Mouse (Mus musculus) gastrocnemius, adult 2 months (tissue): ENCODE data around the gene Mettl1. TPM values are rescaled to one million over a fixed set of nuclear protein-coding genes. Genes with fewer than 3 reads are reported as not detected.

Source experiments
- DNase-seq: peaks from one replicate; pipeline ENCODE4 v3.0.0; 2022
- H3K27ac ChIP-seq: fragments of 200-600 bp; 2 replicates; pipeline ENCODE4 v1.8.1; 2022; ENCODE audit warnings: mild to moderate bottlenecking
- H3K4me3 ChIP-seq: fragments of 200-600 bp; 2 replicates; pipeline ENCODE4 v1.8.1; 2022; ENCODE audit warnings: mild to moderate bottlenecking, moderate library complexity
- CTCF ChIP-seq: fragments of 200-600 bp; IDR thresholded peaks from 2 replicates; pipeline ENCODE4 v1.8.1; 2022; ENCODE audit warnings: antibody characterized with exemption, mild to moderate bottlenecking, moderate library complexity
- intact Hi-C: fragments of 180-260 bp; cut with DNase I; formaldehyde crosslinking; loops from one replicate; pipeline ENCODE4 v1.15.1; 2025
- total RNA-seq, 2 experiments: library from RNA; stranded (reverse); gene quantifications; 2 replicates each; pipeline ENCODE4 v1.2.3; 2021

Gene Mettl1
- total RNA-seq, 2 experiments from 2014 or later, result 9.5 to 10.5 TPM

GRCm38 (mm10) chr10:127030336-127031296, 10.6 kb upstream of the Mettl1 start, which contains the start of gene Tsfm:
Gene Tsfm, minus strand, starts transcription at chr10:127030840.
- peak within 1 kb of the TSS; percentile 98 for H3K4me3 ChIP-seq
- no peak; the same call in none of the 2 replicates for TF ChIP-seq CTCF
- intact Hi-C loops, result loop anchor here (1.0 to 2.0 kb wide), 2 partner anchors 44 to 111 kb away; no protein-coding TSS in a partner anchor
- peak within 1 kb of the TSS; percentile 90 for H3K27ac ChIP-seq
- peak; percentile 96 for DNase-seq

DNA sequence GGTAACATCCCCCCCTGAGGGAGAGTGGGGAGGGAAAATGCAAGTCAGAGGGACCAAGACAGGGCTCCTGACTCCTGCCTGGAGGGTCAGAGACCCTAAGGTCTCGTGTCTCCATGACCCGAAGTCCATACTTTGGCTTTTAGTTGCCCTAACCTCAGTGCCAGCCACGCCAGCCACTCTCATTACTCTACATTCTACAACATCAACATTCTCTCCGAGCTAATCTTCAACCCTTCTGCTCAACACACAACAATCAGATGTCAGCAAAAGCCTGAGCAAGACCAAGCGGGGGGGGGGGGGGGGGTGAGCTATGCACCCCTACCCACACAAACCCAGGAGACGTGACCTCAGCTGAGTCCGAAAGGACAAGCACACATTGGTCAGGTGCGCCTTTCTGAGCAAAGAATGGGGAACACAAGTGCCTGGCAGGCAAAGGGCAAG, 7.9 kb upstream of the Mettl1 start:
- Histone ChIP-seq H3K27ac (no peak overlapping the region), H3K4me3 (no peak overlapping the region)
- DNase-seq, result no peak
- no peak for TF ChIP-seq CTCF
- intact Hi-C loops, result no loop called here

GRCm38 (mm10) chr10:127036273-127036672, 4.9 kb upstream of the Mettl1 start:
- TF ChIP-seq CTCF, result no peak
- intact Hi-C loops, result no loop called here

DNA sequence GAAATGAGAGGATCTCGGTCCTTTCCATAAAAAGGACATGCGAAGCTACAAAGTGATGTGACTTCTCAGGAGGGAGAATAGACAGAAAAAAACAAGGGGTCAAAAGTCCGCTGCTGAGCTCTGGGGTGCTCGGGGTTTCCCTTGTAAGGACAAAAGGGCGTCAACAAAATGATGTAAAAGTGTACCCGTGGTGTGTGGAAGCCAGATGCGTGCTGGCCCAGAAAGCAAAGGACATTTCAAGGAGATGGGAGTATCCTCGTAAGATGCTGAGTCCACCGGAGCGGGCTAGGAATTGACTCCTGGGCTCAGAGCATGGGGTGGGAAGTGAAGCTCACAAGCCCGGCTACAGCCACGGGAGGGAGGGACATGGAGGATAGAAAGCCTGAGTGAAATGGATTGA, 3.6 kb upstream of the Mettl1 start:
- DNase-seq, result no peak
- TF ChIP-seq CTCF, result no peak
- no peak overlapping the region for H3K4me3 ChIP-seq
- H3K27ac ChIP-seq, result no peak overlapping the region
- intact Hi-C loops, result no loop called here

More at GRCm38 (mm10) chr10:127036273-127036672, 4.9 kb upstream of the Mettl1 start:
- DNase-seq, result no peak
- no peak overlapping the region for H3K4me3 ChIP-seq
- no peak overlapping the region for H3K27ac ChIP-seq

DNA sequence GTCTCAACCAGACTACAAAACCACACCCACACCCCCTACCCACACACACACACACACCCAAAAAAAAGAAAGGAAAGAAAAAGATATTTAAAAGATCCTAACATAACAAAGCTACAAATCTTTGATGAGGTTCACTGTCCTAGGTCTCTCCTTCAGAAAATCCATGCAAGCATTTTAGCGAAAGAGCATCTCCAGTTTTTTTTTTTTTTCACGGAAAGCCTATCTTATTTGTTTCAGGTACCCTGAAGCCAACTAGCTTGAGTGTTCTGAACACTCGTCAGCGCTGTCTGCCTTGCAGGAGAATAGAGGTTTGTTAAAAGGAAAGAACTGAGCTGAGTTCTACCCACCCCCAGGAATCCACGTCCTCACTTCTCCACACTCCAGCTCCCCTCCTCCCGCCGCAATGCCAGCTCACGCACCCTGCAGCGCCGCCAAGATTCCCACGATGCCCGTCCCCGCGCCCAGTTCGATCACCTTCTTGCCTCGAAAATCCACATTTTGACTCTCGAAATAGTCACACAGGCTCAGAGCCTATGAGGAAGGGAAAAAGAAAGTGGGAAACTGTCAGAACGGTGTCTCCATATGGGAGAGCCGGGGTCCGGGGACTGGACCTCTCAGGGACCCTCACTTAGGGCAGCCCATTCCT, 522 bp upstream of the Mettl1 start:
- DNase-seq, result no peak
- Histone ChIP-seq H3K27ac (peak overlapping the region; percentile 88), H3K4me3 (peak overlapping the region; percentile 89)
- no peak for TF ChIP-seq CTCF
- intact Hi-C loops, result no loop called here

GRCm38 (mm10) chr10:127041774-127042338, 642 bp downstream of the Mettl1 start:
- peak overlapping the region; percentile 88 for H3K27ac ChIP-seq
- H3K4me3 ChIP-seq, result peak overlapping the region; percentile 89
- no peak for TF ChIP-seq CTCF
- peak; percentile 92 for DNase-seq
- intact Hi-C loops, result no loop called here

DNA sequence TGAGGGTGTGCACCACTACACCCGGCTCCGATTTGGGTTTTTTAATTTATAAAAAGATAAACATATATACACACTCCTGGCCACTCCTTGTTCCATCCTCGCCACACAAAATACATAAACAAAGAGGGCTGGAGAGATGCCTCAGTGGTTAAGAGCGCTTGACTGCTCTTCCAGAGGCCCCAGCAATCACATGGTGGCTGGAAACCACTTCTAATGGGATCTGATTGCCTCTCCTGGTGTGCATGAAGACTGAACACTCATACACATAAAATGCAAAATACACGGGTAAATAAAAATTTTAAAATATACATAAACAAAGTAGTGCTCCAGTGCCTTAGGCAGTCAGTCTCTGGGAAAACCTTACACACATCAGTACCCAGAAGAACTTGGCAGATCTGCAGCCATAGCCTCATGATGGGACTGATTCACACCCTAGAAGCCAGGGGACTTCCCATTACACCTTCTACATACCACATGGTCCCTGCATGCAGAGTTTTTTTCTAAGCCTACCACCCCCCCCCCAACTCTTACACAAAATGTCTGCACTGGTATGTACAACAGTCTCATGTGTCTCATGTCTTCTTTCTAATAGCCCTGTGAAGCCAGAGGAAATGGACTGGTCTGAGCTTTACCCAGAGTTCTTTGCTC, 1.4 kb downstream of the Mettl1 start:
- no peak for TF ChIP-seq CTCF
- peak overlapping the region; percentile 88 for H3K27ac ChIP-seq
- DNase-seq, result no peak
- peak overlapping the region; percentile 89 for H3K4me3 ChIP-seq
- intact Hi-C loops, result no loop called here

- no peak for DNase-seq
- no peak for TF ChIP-seq CTCF
- H3K4me3 ChIP-seq, result no peak overlapping the region
- H3K27ac ChIP-seq, result no peak overlapping the region
- intact Hi-C loops, result no loop called here
Observed at GRCm38 (mm10) chr10:127043187-127043586, 2.0 kb downstream of the Mettl1 start.

DNA sequence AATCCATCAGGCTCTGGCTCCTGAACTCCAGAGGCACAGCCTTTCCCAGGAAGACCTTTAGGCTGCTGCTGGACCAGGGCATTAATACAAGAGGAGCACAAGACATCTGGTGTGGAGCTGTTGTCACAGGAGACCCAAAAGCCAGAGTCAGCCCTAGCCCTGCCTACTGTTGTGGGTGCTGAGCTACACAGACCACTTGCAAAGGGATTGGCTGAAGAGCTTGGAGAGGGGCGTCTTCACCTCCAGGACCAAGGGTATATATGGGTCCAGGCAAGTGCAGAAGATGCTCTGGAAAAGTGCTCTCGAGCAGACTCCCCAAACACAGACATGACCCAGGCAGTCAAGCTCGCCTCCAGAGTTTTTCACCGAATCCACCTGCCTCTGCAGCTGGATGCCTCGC, 6.7 kb downstream of the Mettl1 start, which contains the start of gene Cyp27b1:
Gene Cyp27b1, plus strand, starts transcription at position 297 of the 400 bp plus-strand sequence.
- TF ChIP-seq CTCF, result no peak
- DNase-seq, result no peak
- H3K27ac ChIP-seq, result no peak within 1 kb of the TSS
- intact Hi-C loops, result no loop called here
- H3K4me3 ChIP-seq, result peak within 1 kb of the TSS; percentile 55

GRCm38 (mm10) chr10:127048608-127049394, 7.6 kb downstream of the Mettl1 start:
- Histone ChIP-seq H3K4me3 (peak overlapping the region; percentile 55), H3K27ac (no peak overlapping the region)
- no peak for DNase-seq
- intact Hi-C loops, result no loop called here
- no peak for TF ChIP-seq CTCF

GRCm38 (mm10) chr10:127049395-127050118, 8.3 kb downstream of the Mettl1 start:
- no peak overlapping the region for H3K27ac ChIP-seq
- peak; percentile 10; the same call in 1 of the 2 replicates for TF ChIP-seq CTCF
- intact Hi-C loops, result no loop called here
- no peak for DNase-seq
- peak overlapping the region; percentile 55 for H3K4me3 ChIP-seq
